Mouse (Mus musculus) CH12.LX (cell line): Measurements from ENCODE around the gene Lrif1. TPM values are rescaled to one million over a fixed set of nuclear protein-coding genes. Genes with fewer than 3 reads are reported as not detected.

Experiments
- DNase-seq: peaks from one replicate; pipeline ENCODE4 v3.0.0-alpha.2; 2013; ENCODE audit errors: extremely low read depth
- H3K27ac ChIP-seq: 2 replicates; pipeline ENCODE4 v1.5.1; 2012; ENCODE audit warnings: low read depth, mild to moderate bottlenecking, control low read depth, moderate library complexity; ENCODE audit not compliant: insufficient read depth
- H3K27me3 ChIP-seq: replicated peaks from 2 replicates; pipeline ENCODE3; 2012; ENCODE audit warnings: inconsistent platforms
- H3K36me3 ChIP-seq, 2 experiments: replicated peaks in 1 of 2; 2 replicates each; pipeline versions ENCODE3 to v1.6.1; 2012; ENCODE audit warnings: inconsistent platforms in 1 of 2, low read length in 1 of 2, mild to moderate bottlenecking in 1 of 2, mixed read lengths in 1 of 2, moderate library complexity in 1 of 2; ENCODE audit not compliant: control insufficient read depth in 1 of 2, insufficient read depth in 1 of 2
- H3K4me1 ChIP-seq, 2 experiments: 2 replicates each; pipeline ENCODE4 v1.6.1; 2012; ENCODE audit warnings: inconsistent platforms in 1 of 2, moderate library complexity in 1 of 2; ENCODE audit not compliant: insufficient read depth in 2 of 2, control insufficient read depth in 1 of 2
- H3K4me2 ChIP-seq: 2 replicates; pipeline ENCODE4 v1.6.1; 2012; ENCODE audit warnings: low read depth, mild to moderate bottlenecking, control low read depth; ENCODE audit not compliant: poor library complexity, insufficient read depth, severe bottlenecking
- H3K4me3 ChIP-seq, 3 experiments: fragments of 150-350 bp in 1 of 3; sonication (generic) in 1 of 3; replicated peaks in 1 of 3; 2 replicates each; pipeline versions ENCODE3 to v1.5.1; 2011 to 2012; ENCODE audit warnings: low read depth in 2 of 3, low read length in 2 of 3, mild to moderate bottlenecking in 2 of 3, moderate library complexity in 2 of 3, control low read depth in 1 of 3, improper control_type of control experiment in 1 of 3, inconsistent platforms in 1 of 3, mixed read lengths in 1 of 3; ENCODE audit not compliant: poor library complexity in 1 of 3
- H3K79me2 ChIP-seq: replicated peaks from 2 replicates; pipeline ENCODE4 v1.6.1; 2012; ENCODE audit warnings: mild to moderate bottlenecking, moderate library complexity; ENCODE audit not compliant: control insufficient read depth, poor library complexity, insufficient read depth, severe bottlenecking; ENCODE audit errors: extremely low read depth
- H3K9ac ChIP-seq: 2 replicates; pipeline ENCODE4 v1.6.1; 2012; ENCODE audit warnings: low read depth, mild to moderate bottlenecking, control low read depth, moderate library complexity; ENCODE audit not compliant: insufficient read depth
- H3K9me3 ChIP-seq: replicated peaks from 2 replicates; pipeline ENCODE3; 2012; ENCODE audit warnings: low read length, inconsistent platforms, mixed read lengths
- BHLHE40 ChIP-seq: IDR thresholded peaks from 2 replicates; pipeline ENCODE4 v1.6.1; 2011; ENCODE audit warnings: mild to moderate bottlenecking, low read depth, low read length, improper control_type of control experiment
- CHD1 ChIP-seq: IDR thresholded peaks from 2 replicates; pipeline ENCODE4 v1.6.1; 2012; ENCODE audit warnings: low read depth, low read length, improper control_type of control experiment, inconsistent platforms
- CHD2 ChIP-seq: IDR thresholded peaks from 2 replicates; pipeline ENCODE4 v1.6.1; 2011; ENCODE audit warnings: low read length, improper control_type of control experiment
- E2F4 ChIP-seq: IDR thresholded peaks from 2 replicates; pipeline ENCODE4 v1.6.1; 2011; ENCODE audit warnings: low read depth, low read length, improper control_type of control experiment; ENCODE audit not compliant: insufficient replicate concordance
- ELF1 ChIP-seq: IDR thresholded peaks from 2 replicates; pipeline ENCODE4 v1.6.1; 2014; ENCODE audit warnings: low read depth, mild to moderate bottlenecking, inconsistent platforms, low read length, improper control_type of control experiment
- EP300 ChIP-seq: IDR thresholded peaks from 2 replicates; pipeline ENCODE4 v1.6.1; 2011; ENCODE audit warnings: low read length, improper control_type of control experiment
- ETS1 ChIP-seq: conservative IDR thresholded peaks from 2 replicates; pipeline ENCODE4 v1.6.1; 2012; ENCODE audit warnings: low read depth, mild to moderate bottlenecking, inconsistent platforms, low read length, improper control_type of control experiment, moderate library complexity
- HCFC1 ChIP-seq: IDR thresholded peaks from 2 replicates; pipeline ENCODE4 v1.6.1; 2012; ENCODE audit warnings: low read depth, mild to moderate bottlenecking, inconsistent platforms, low read length, improper control_type of control experiment
- IRF4 ChIP-seq: IDR thresholded peaks from 2 replicates; pipeline ENCODE4 v1.6.1; 2014; ENCODE audit warnings: low read depth, mild to moderate bottlenecking, inconsistent platforms, low read length, improper control_type of control experiment
- JUN ChIP-seq: IDR thresholded peaks from 2 replicates; pipeline ENCODE4 v1.6.1; 2011; ENCODE audit warnings: low read depth, mild to moderate bottlenecking, low read length, improper control_type of control experiment, moderate library complexity; ENCODE audit not compliant: insufficient read depth
- JUND ChIP-seq: conservative IDR thresholded peaks from 2 replicates; pipeline ENCODE4 v1.6.1; 2011; ENCODE audit warnings: low read depth, low read length, improper control_type of control experiment
- KAT2A ChIP-seq: IDR thresholded peaks from 2 replicates; pipeline ENCODE4 v1.6.1; 2012; ENCODE audit warnings: low read length, improper control_type of control experiment, inconsistent platforms; ENCODE audit not compliant: insufficient replicate concordance
- MAX ChIP-seq: IDR thresholded peaks from 2 replicates; pipeline ENCODE4 v1.6.1; 2011; ENCODE audit warnings: low read length, improper control_type of control experiment
- MAZ ChIP-seq: IDR thresholded peaks from 2 replicates; pipeline ENCODE4 v1.6.1; 2012; ENCODE audit warnings: low read depth, mild to moderate bottlenecking, inconsistent platforms, low read length, improper control_type of control experiment, moderate library complexity
- MXI1 ChIP-seq: IDR thresholded peaks from 2 replicates; pipeline ENCODE4 v1.6.1; 2011; ENCODE audit warnings: mild to moderate bottlenecking, low read depth, low read length, improper control_type of control experiment
- MYC ChIP-seq: IDR thresholded peaks from 2 replicates; pipeline ENCODE4 v1.6.1; 2011; ENCODE audit warnings: low read depth, mild to moderate bottlenecking, improper control_type of control experiment, low read length
- NRF1 ChIP-seq: IDR thresholded peaks from 2 replicates; pipeline ENCODE4 v1.6.1; 2014; ENCODE audit warnings: low read depth, mild to moderate bottlenecking, inconsistent platforms, low read length, improper control_type of control experiment, moderate library complexity
- POLR2A ChIP-seq: IDR thresholded peaks from 2 replicates; pipeline ENCODE4 v1.6.1; 2011; ENCODE audit warnings: low read depth, mild to moderate bottlenecking, improper control_type of control experiment, low read length
- POLR2AphosphoS2 ChIP-seq: IDR thresholded peaks from 2 replicates; pipeline ENCODE4 v1.6.1; 2011; ENCODE audit warnings: low read depth, low read length, improper control_type of control experiment
- RCOR1 ChIP-seq: conservative IDR thresholded peaks from 2 replicates; pipeline ENCODE4 v1.6.1; 2012; ENCODE audit warnings: low read depth, mild to moderate bottlenecking, inconsistent platforms, low read length, improper control_type of control experiment
- SIN3A ChIP-seq: IDR thresholded peaks from 2 replicates; pipeline ENCODE4 v1.6.1; 2012; ENCODE audit warnings: low read length, improper control_type of control experiment, inconsistent platforms
- SMC3 ChIP-seq: IDR thresholded peaks from 2 replicates; pipeline ENCODE4 v1.6.1; 2011; ENCODE audit warnings: low read depth, low read length, improper control_type of control experiment
- TBP ChIP-seq: conservative IDR thresholded peaks from 2 replicates; pipeline ENCODE4 v1.6.1; 2011; ENCODE audit warnings: low read depth, low read length, improper control_type of control experiment
- TCF12 ChIP-seq: IDR thresholded peaks from 2 replicates; pipeline ENCODE4 v1.6.1; 2014; ENCODE audit warnings: low read depth, mild to moderate bottlenecking, inconsistent platforms, low read length, improper control_type of control experiment
- UBTF ChIP-seq: IDR thresholded peaks from 2 replicates; pipeline ENCODE4 v1.6.1; 2012; ENCODE audit warnings: low read depth, mild to moderate bottlenecking, inconsistent platforms, low read length, improper control_type of control experiment, moderate library complexity
- USF1 ChIP-seq: IDR thresholded peaks from 2 replicates; pipeline ENCODE4 v1.6.1; 2014; ENCODE audit warnings: low read depth, mild to moderate bottlenecking, inconsistent platforms, low read length, improper control_type of control experiment
- USF2 ChIP-seq: conservative IDR thresholded peaks from 2 replicates; pipeline ENCODE4 v1.6.1; 2011; ENCODE audit warnings: low read depth, low read length, improper control_type of control experiment
- ZC3H11A ChIP-seq: IDR thresholded peaks from 2 replicates; pipeline ENCODE4 v1.6.1; 2012; ENCODE audit warnings: low read depth, mild to moderate bottlenecking, inconsistent platforms, low read length, improper control_type of control experiment
- ZNF384 ChIP-seq: IDR thresholded peaks from 2 replicates; pipeline ENCODE4 v1.6.1; 2012; ENCODE audit warnings: low read depth, low read length, improper control_type of control experiment, inconsistent platforms
- dilution Hi-C: fragments of 300-500 bp; cut with MboI; formaldehyde crosslinking; loops from 2 replicates; pipeline ENCODE4 v1.14.3; 2020; ENCODE audit warnings: low sequenced_read_pairs; ENCODE audit not compliant: extremely low pct_unique_long_range_greater_than_20kb, extremely low pct_ligation_motif_present
- in situ Hi-C: fragments of 300-500 bp; cut with MboI; formaldehyde crosslinking; loops from 3 replicates; pipeline ENCODE4 v1.14.3; 2019; ENCODE audit warnings: low sequenced_read_pairs, low pct_ligation_motif_present, low pct_unique_long_range_greater_than_20kb, mixed read lengths
- polyA plus RNA-seq: library from polyadenylated mRNA; unstranded; fragments of >175 nt; gene quantifications from 2 replicates; pipeline ENCODE4 v1.2.1, GENCODE M21; 2012; ENCODE audit warnings: low read depth; ENCODE audit not compliant: insufficient read length
- total RNA-seq, 2 experiments: library from RNA; depleted of rRNA; stranded (reverse); fragments of 300-350 nt in 1 of 2; fragments of >200 nt in 1 of 2; gene quantifications; 2 replicates each; pipeline ENCODE4 v1.2.3; 2012 to 2014

The Lrif1 gene
- total and polyA plus RNA-seq, 3 experiments = 11.5 to 38.1 (median 30.4) TPM

GRCm38 (mm10) chr3:106785130-106785529 is 100.3 kb downstream of the Lrif1 start:
- Histone ChIP-seq H3K27me3 (no peaks in the 10 kb centered on the region), H3K36me3 (peaks cover 0 to 8% of the 10 kb centered on the region in 2 experiments), H3K9me3 (no peaks in the 10 kb centered on the region), H3K79me2 (peaks cover 54% of the 10 kb centered on the region), H3K27ac (peak overlapping the region; percentile 66), H3K9ac (peak overlapping the region; percentile 71), H3K4me1 (peaks cover 0 to 31% of the 10 kb centered on the region in 2 experiments; a peak in 2 of 4 replicates), H3K4me3 (peak overlapping the region; percentile 31 to 51 (median 35)), H3K4me2 (peak overlapping the region; percentile 98)
- dilution Hi-C loops (no loop called here), in situ Hi-C loops (no loop called here)
- DNase-seq = peak; percentile 79
- TF ChIP-seq MXI1 (no peak), ETS1 (peak; percentile 66), RCOR1 (no peak), TBP (no peak), ZC3H11A (no peak), SIN3A (peak; percentile 51; the same call in 1 of the 2 replicates), JUND (peak; percentile 48; the same call in 1 of the 2 replicates), JUN (no peak), CHD1 (peak; percentile 44; the same call in 1 of the 2 replicates), UBTF (no peak), SMC3 (no peak), TCF12 (no peak), HCFC1 (no peak), ELF1 (peak; percentile 86), EP300 (peak; percentile 75), ZNF384 (peak; percentile 98), USF2 (no peak), MAZ (no peak), POLR2AphosphoS2 (no peak), BHLHE40 (no peak), MYC (0 out of 2 replicates have a peak, but pooled peaks have one; percentile 37), MAX (no peak), E2F4 (no peak), KAT2A (no peak), POLR2A (no peak), NRF1 (no peak), CHD2 (no peak), USF1 (no peak; the same call in 1 of the 2 replicates), IRF4 (peak; percentile 75)

Other genes starting within 250 kb of the Lrif1 start
- gene Dennd2d, start 202.6 kb upstream of the Lrif1 start, total RNA-seq (2012; rRNA removed) = 23.5 and 30.4 TPM in 2 replicates
- 39.3 and 39.8 TPM in 2 replicates for gene Dennd2d, start 202.6 kb upstream of the Lrif1 start, total RNA-seq (2014; rRNA removed)
- 37.7 and 38.2 TPM in 2 replicates for gene Dennd2d, start 202.6 kb upstream of the Lrif1 start, polyA plus RNA-seq
- gene Dram2, start 137.2 kb upstream of the Lrif1 start, total RNA-seq (2012; rRNA removed) = 19.3 and 20.3 TPM in 2 replicates
- gene Dram2, start 137.2 kb upstream of the Lrif1 start, total RNA-seq (2014; rRNA removed) = 54.9 and 62.4 TPM in 2 replicates
- 42.8 and 51.2 TPM in 2 replicates for gene Dram2, start 137.2 kb upstream of the Lrif1 start, polyA plus RNA-seq
- 31.3 and 32.7 TPM in 2 replicates for gene Cept1, start 137.2 kb upstream of the Lrif1 start, total RNA-seq (2012; rRNA removed)
- 73.8 and 89.6 TPM in 2 replicates for gene Cept1, start 137.2 kb upstream of the Lrif1 start, total RNA-seq (2014; rRNA removed)
- gene Cept1, start 137.2 kb upstream of the Lrif1 start, polyA plus RNA-seq = 24.4 and 27.7 TPM in 2 replicates
- 82.1 and 82.5 TPM in 2 replicates for gene Cd53, start 105.2 kb downstream of the Lrif1 start, total RNA-seq (2012; rRNA removed)
- gene Cd53, start 105.2 kb downstream of the Lrif1 start, total RNA-seq (2014; rRNA removed) = 450 and 467 TPM in 2 replicates
- gene Cd53, start 105.2 kb downstream of the Lrif1 start, polyA plus RNA-seq = 169 and 196 TPM in 2 replicates
- gene Olfr266, start 141.3 kb downstream of the Lrif1 start, total RNA-seq (2012; rRNA removed) = not detected in 2 replicates
- gene Olfr266, start 141.3 kb downstream of the Lrif1 start, total RNA-seq (2014; rRNA removed) = not detected in 2 replicates
- not detected in 2 replicates for gene Olfr266, start 141.3 kb downstream of the Lrif1 start, polyA plus RNA-seq